22 mouse cellular contexts compared by ENCODE assay signal in the genomic region with DNA sequence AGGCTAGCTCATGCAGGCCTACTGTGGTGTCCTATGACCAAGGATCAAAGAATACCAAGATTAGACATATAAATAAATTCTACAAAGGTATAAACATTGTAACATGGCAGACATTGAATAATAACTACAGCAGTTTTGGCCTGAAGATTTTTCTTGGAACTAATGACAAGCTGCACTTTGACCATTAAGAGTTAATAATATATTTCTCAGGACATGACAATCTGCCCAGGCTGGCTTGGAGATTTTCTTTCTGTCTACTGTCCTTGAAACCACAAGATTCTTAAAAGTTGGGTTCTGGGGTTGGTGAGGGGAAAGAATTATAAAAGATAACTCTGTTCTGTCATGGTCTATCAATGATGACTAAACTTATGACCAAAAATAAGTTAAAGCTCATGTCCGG. TPM values are rescaled to one million over a fixed set of nuclear protein-coding genes. Genes with fewer than 3 reads are reported as not detected.
DNase-seq lines count a peak whose midpoint lies in the region; ATAC-seq and TF ChIP-seq lines count a peak whose summit lies in the region.
"Had no signal": no experiment of that assay in that cellular context is flagged by ENCODE, and none has a peak within 500 bp of the region (broad histone marks: within the 10 kb centered on the region; RNA-seq: fewer than 3 reads in every experiment).

No protein-coding gene starts in this region.

- no peaks in the 10 kb centered on the region; the same call in 1 of the 2 replicates for H3K4me1 ChIP-seq in heart, embryonic 11.5 days (ENCODE audit: control insufficient read depth, insufficient read depth, low read length)
- H3K4me1 ChIP-seq in kidney, adult 2 months (ENCODE audit: control insufficient read depth, insufficient read depth, low read length): peaks cover 8% of the 10 kb centered on the region; the same call in 1 of the 2 replicates
- H3K4me1 ChIP-seq in kidney, embryonic 14.5 days (ENCODE audit: control insufficient read depth, insufficient read depth, low read length): no peaks in the 10 kb centered on the region
- peaks cover 13% of the 10 kb centered on the region for H3K4me1 ChIP-seq in kidney, embryonic 15.5 days

- no peak for TF ChIP-seq CTCF in kidney, adult 2 months (conservative IDR thresholded peaks at IDR 0.05; ENCODE audit: insufficient read depth, insufficient read length, low read depth, low read length)

- no peak for TF ChIP-seq POLR2A in kidney, adult 2 months (IDR thresholded peaks at IDR 0.05; ENCODE audit: low read depth, low read length)

- H3K9me3 ChIP-seq in heart, embryonic 11.5 days (replicated peaks; ENCODE audit: control insufficient read depth, low read length): no peaks in the 10 kb centered on the region
- H3K9me3 ChIP-seq in kidney, embryonic 14.5 days (ENCODE audit: control insufficient read depth, low read length): no peaks in the 10 kb centered on the region
- H3K9me3 ChIP-seq in kidney, embryonic 15.5 days (replicated peaks): no peaks in the 10 kb centered on the region
- H3K9me3 ChIP-seq: G1E had no signal

- no peaks in the 10 kb centered on the region for H3K27me3 ChIP-seq in heart, embryonic 11.5 days (ENCODE audit: control insufficient read depth, insufficient read depth, low read length)
- H3K27me3 ChIP-seq in kidney, adult 2 months (replicated peaks; ENCODE audit: control insufficient read depth, insufficient read depth, low read length): no peaks in the 10 kb centered on the region
- H3K27me3 ChIP-seq in kidney, embryonic 14.5 days (ENCODE audit: control insufficient read depth, insufficient read depth, low read length): no peaks in the 10 kb centered on the region
- H3K27me3 ChIP-seq in kidney, embryonic 15.5 days: no peaks in the 10 kb centered on the region
- H3K27me3 ChIP-seq: CH12.LX, Patski had no signal

- 85% methylated on average over 1 of the region's 1 CpGs for WGBS in heart, embryonic 11.5 days (ENCODE audit: insufficient replicate concordance)
- WGBS in kidney, adult 2 months: 38% methylated on average over 1 of the region's 1 CpGs
- WGBS in kidney, embryonic 14.5 days: 93% methylated on average over 1 of the region's 1 CpGs
- WGBS in kidney, embryonic 15.5 days: 86% methylated on average over 1 of the region's 1 CpGs

- no peak for ATAC-seq in heart, embryonic 11.5 days (replicated peaks; ENCODE audit: insufficient number of reproducible peaks, low FRiP score, low TSS enrichment)
- no peak for ATAC-seq in kidney, embryonic 14.5 days (ENCODE audit: low FRiP score, low TSS enrichment)
- no peak for ATAC-seq in kidney, embryonic 15.5 days (replicated peaks; ENCODE audit: low FRiP score)
- ATAC-seq: activated CD4-positive, CD25-positive, alpha-beta regulatory T cell, adult 4 months; CD4-positive, CD25-positive, alpha-beta regulatory T cell, adult 4 months; Patski had no signal

- DNase-seq in heart, adult 11 months: peak; percentile 6
- DNase-seq in kidney, adult 2 months: peak; percentile 75
- DNase-seq in kidney, adult 9 months: peak; percentile 75
- DNase-seq: adrenal gland, adult 2 months; adrenal gland, adult 8-10 months; adrenal gland, postnatal 10 days; adrenal gland, postnatal 14 days; adrenal gland, postnatal 25 days; adrenal gland, postnatal 36 days; B cell, adult 2 months; cerebellum, adult 11 months; cerebellum, adult 11-12 months; cerebellum, adult 18-20 months had no signal

- no peak overlapping the region for H3K27ac ChIP-seq in heart, embryonic 11.5 days (ENCODE audit: low read depth, low read length)
- peak overlapping the region; percentile 94 for H3K27ac ChIP-seq in kidney, adult 2 months (ENCODE audit: insufficient read depth, low read depth, low read length)
- H3K27ac ChIP-seq in kidney, embryonic 14.5 days (ENCODE audit: low read depth, low read length): no peak overlapping the region
- no peak overlapping the region for H3K27ac ChIP-seq in kidney, embryonic 15.5 days

- H3K9ac ChIP-seq in heart, embryonic 11.5 days (ENCODE audit: low read depth, low read length): no peak overlapping the region
- no peak overlapping the region for H3K9ac ChIP-seq in kidney, embryonic 14.5 days (ENCODE audit: low read depth, low read length)
- no peak overlapping the region for H3K9ac ChIP-seq in kidney, embryonic 15.5 days

- no peak overlapping the region for H3K4me2 ChIP-seq in heart, embryonic 11.5 days
- H3K4me2 ChIP-seq in kidney, embryonic 14.5 days (replicated peaks; ENCODE audit: low read depth, low read length): no peak overlapping the region
- no peak overlapping the region for H3K4me2 ChIP-seq in kidney, embryonic 15.5 days

- H3K4me3 ChIP-seq in heart, embryonic 11.5 days (ENCODE audit: low read depth, low read length): no peak overlapping the region
- H3K4me3 ChIP-seq in kidney, adult 2 months (ENCODE audit: insufficient read depth, low read depth, low read length): no peak overlapping the region
- H3K4me3 ChIP-seq in kidney, embryonic 14.5 days (ENCODE audit: low read length): no peak overlapping the region
- H3K4me3 ChIP-seq in kidney, embryonic 15.5 days (replicated peaks): no peak overlapping the region

- H3K36me3 ChIP-seq in heart, embryonic 11.5 days (ENCODE audit: control insufficient read depth, insufficient read depth, low read length): no peaks in the 10 kb centered on the region
- no peaks in the 10 kb centered on the region; the same call in 1 of the 2 replicates for H3K36me3 ChIP-seq in kidney, adult 2 months (ENCODE audit: control insufficient read depth, insufficient read depth, low read length)
- H3K36me3 ChIP-seq in kidney, embryonic 14.5 days (ENCODE audit: control insufficient read depth, insufficient read depth, low read length): no peaks in the 10 kb centered on the region
- no peaks in the 10 kb centered on the region for H3K36me3 ChIP-seq in kidney, embryonic 15.5 days
- H3K36me3 ChIP-seq: G1E had no signal

RNA-seq across cellular contexts. Expression of a gene that starts 56.1 kb away (rescaled TPM):
- polyA plus RNA-seq in heart, embryonic 11.5 days (2014; fragmentation: Nextera tagmentation; extraction: Ambion mirVana): 0.14 TPM in 1 of 2 replicates, not detected in the other
- not detected in 2 replicates for polyA plus RNA-seq in kidney, adult 2 months (2012; rRNA removed)
- polyA plus RNA-seq in kidney, embryonic 14.5 days (2014; fragmentation: Nextera tagmentation; extraction: Ambion mirVana): 0.16 TPM in 1 of 2 replicates, not detected in the other
- not detected in 2 replicates for polyA plus RNA-seq in kidney, embryonic 15.5 days (2015; fragmentation: Nextera tagmentation; extraction: Ambion mirVana)
- polyA plus RNA-seq: activated CD4-positive, CD25-positive, alpha-beta regulatory T cell, adult 4 months; adrenal gland, adult 2 months; C2C12; CD4-positive, CD25-positive, alpha-beta regulatory T cell, adult 4 months; G1E had no signal

Comparison
In these comparisons a context has a peak if more than half of its experiments do, and no peak if none do; other contexts are left out.
1. DNase-seq: peak in every context shown above with its lines; median percentile 75 in kidney, adult 2 months; 75 in kidney, adult 9 months; 6 in heart, adult 11 months.